Mouse (Mus musculus) embryonic facial prominence, embryonic 12.5 days (tissue): ENCODE measurements around the gene Gaa. TPM values are rescaled to one million over a fixed set of nuclear protein-coding genes. Genes with fewer than 3 reads are reported as not detected.

Source experiments
- ATAC-seq: fragments of 200-750 bp; cut with Nextera tagmentation; 2 replicates; pipeline ENCODE4 v1.8.0; 2017; ENCODE audit not compliant: insufficient number of reproducible peaks, insufficient read depth, low FRiP score, low TSS enrichment
- H3K27ac ChIP-seq: fragments of 300-500 bp; sonication (generic); 2 replicates; pipeline ENCODE4 v1.5.1; 2016; ENCODE audit warnings: mild to moderate bottlenecking
- H3K27me3 ChIP-seq: fragments of 300-500 bp; sonication (generic); 2 replicates; pipeline ENCODE4 v1.6.1; 2016; ENCODE audit warnings: mild to moderate bottlenecking, moderate library complexity
- H3K36me3 ChIP-seq: fragments of 300-500 bp; sonication (generic); 2 replicates; pipeline ENCODE4 v1.6.1; 2016; ENCODE audit warnings: mild to moderate bottlenecking
- H3K4me1 ChIP-seq: fragments of 300-500 bp; sonication (generic); 2 replicates; pipeline ENCODE4 v1.6.1; 2016
- H3K4me2 ChIP-seq: fragments of 300-500 bp; sonication (generic); replicated peaks from 2 replicates; pipeline ENCODE4 v1.6.1; 2016; ENCODE audit warnings: mild to moderate bottlenecking, moderate library complexity
- H3K4me3 ChIP-seq: fragments of 300-500 bp; sonication (generic); 2 replicates; pipeline ENCODE4 v1.5.1; 2016; ENCODE audit warnings: mild to moderate bottlenecking
- H3K9ac ChIP-seq: fragments of 300-500 bp; sonication (generic); 2 replicates; pipeline ENCODE4 v1.6.1; 2016; ENCODE audit warnings: mild to moderate bottlenecking, moderate library complexity
- H3K9me3 ChIP-seq: fragments of 300-500 bp; sonication (generic); 2 replicates; pipeline ENCODE4 v1.6.1; 2016; ENCODE audit warnings: mild to moderate bottlenecking, moderate library complexity
- WGBS: fragments of 180-500 bp; shearing (Covaris S2); methylation state at CpG from one replicate; pipeline ENCODE4 v1.1.7; 2016; 5-methylcytosine and 5-hydroxymethylcytosine counted together
- polyA plus RNA-seq: library from polyadenylated mRNA; unstranded; fragments of >200 nt; fragmentation: Nextera tagmentation; extraction: Ambion mirVana; gene quantifications from 2 replicates; pipeline ENCODE4 v1.2.1, GENCODE M21; 2016

Gene Gaa
- polyA plus RNA-seq, 1 experiment from 2014 or later = 54.1 TPM

GRCm38 (mm10) chr11:119307916-119308315 lies 40.2 kb downstream of the Gaa start:
- Histone ChIP-seq H3K27me3 (peaks cover 6% of the 10 kb centered on the region), H3K36me3 (no peaks in the 10 kb centered on the region), H3K9me3 (no peaks in the 10 kb centered on the region), H3K4me3 (no peak overlapping the region), H3K4me2 (no peak overlapping the region), H3K4me1 (peaks cover 4% of the 10 kb centered on the region; the same call in 1 of the 2 replicates), H3K9ac (no peak overlapping the region), H3K27ac (no peak overlapping the region)
- 24% methylated on average over 11 of the region's 11 CpGs for WGBS
- ATAC-seq = no peak

- no peak overlapping the region for H3K4me2 ChIP-seq
- peaks cover 6% of the 10 kb centered on the region for H3K27me3 ChIP-seq
- no peak overlapping the region for H3K9ac ChIP-seq
- WGBS = 17% methylated on average over 10 of the region's 10 CpGs
- H3K36me3 ChIP-seq = no peaks in the 10 kb centered on the region
- H3K4me1 ChIP-seq = peaks cover 4% of the 10 kb centered on the region; the same call in 1 of the 2 replicates
- no peak for ATAC-seq
- H3K9me3 ChIP-seq = no peaks in the 10 kb centered on the region
- no peak overlapping the region for H3K27ac ChIP-seq
- H3K4me3 ChIP-seq = no peak overlapping the region
These were observed 42.9 kb downstream of the Gaa start for GRCm38 (mm10) chr11:119310621-119311020.

- H3K9ac ChIP-seq = no peak overlapping the region
- H3K4me2 ChIP-seq = no peak overlapping the region
- H3K9me3 ChIP-seq = no peaks in the 10 kb centered on the region
- 79% methylated on average over 17 of the region's 17 CpGs for WGBS
- H3K4me1 ChIP-seq = no peaks in the 10 kb centered on the region
- H3K36me3 ChIP-seq = no peaks in the 10 kb centered on the region
- no peak overlapping the region for H3K4me3 ChIP-seq
- no peak overlapping the region for H3K27ac ChIP-seq
- H3K27me3 ChIP-seq = peaks cover 6% of the 10 kb centered on the region
- ATAC-seq = no peak
These were observed 46.7 kb downstream of the Gaa start for GRCm38 (mm10) chr11:119314252-119314936.

GRCm38 (mm10) chr11:119316720-119317119 lies 49.0 kb downstream of the Gaa start:
- ATAC-seq = no peak
- Histone ChIP-seq H3K9me3 (no peaks in the 10 kb centered on the region), H3K27ac (no peak overlapping the region), H3K9ac (no peak overlapping the region), H3K4me1 (no peaks in the 10 kb centered on the region), H3K36me3 (no peaks in the 10 kb centered on the region), H3K27me3 (peaks cover under 1% of the 10 kb centered on the region; the same call in 1 of the 2 replicates), H3K4me2 (no peak overlapping the region), H3K4me3 (no peak overlapping the region)
- 89% methylated on average over 4 of the region's 4 CpGs for WGBS

- Histone ChIP-seq H3K27me3 (0 out of 2 replicates have a peak, but pooled peaks cover 3% of the 10 kb centered on the region), H3K9ac (no peak overlapping the region), H3K9me3 (no peaks in the 10 kb centered on the region), H3K4me1 (no peaks in the 10 kb centered on the region), H3K4me2 (no peak overlapping the region), H3K36me3 (no peaks in the 10 kb centered on the region), H3K4me3 (no peak overlapping the region), H3K27ac (no peak overlapping the region)
- no peak for ATAC-seq
- WGBS = 79% methylated on average over 13 of the region's 13 CpGs
These were observed 54.8 kb downstream of the Gaa start for GRCm38 (mm10) chr11:119322521-119322920.

- Histone ChIP-seq H3K36me3 (no peaks in the 10 kb centered on the region), H3K9ac (no peak overlapping the region), H3K4me1 (no peaks in the 10 kb centered on the region), H3K4me2 (no peak overlapping the region), H3K4me3 (no peak overlapping the region), H3K27me3 (0 out of 2 replicates have a peak, but pooled peaks cover 3% of the 10 kb centered on the region), H3K9me3 (no peaks in the 10 kb centered on the region), H3K27ac (no peak overlapping the region)
- no peak for ATAC-seq
- WGBS = 82% methylated on average over 1 of the region's 1 CpGs
These were observed 57.4 kb downstream of the Gaa start for GRCm38 (mm10) chr11:119325068-119325467.

- Histone ChIP-seq H3K4me1 (no peaks in the 10 kb centered on the region), H3K9me3 (no peaks in the 10 kb centered on the region), H3K27ac (no peak overlapping the region), H3K4me2 (no peak overlapping the region), H3K36me3 (no peaks in the 10 kb centered on the region), H3K27me3 (peaks cover 3% of the 10 kb centered on the region; the same call in 1 of the 2 replicates), H3K4me3 (no peak overlapping the region), H3K9ac (no peak overlapping the region)
- ATAC-seq = no peak
- 49% methylated on average over 4 of the region's 4 CpGs for WGBS
These were observed 62.9 kb downstream of the Gaa start for GRCm38 (mm10) chr11:119330592-119330991.

- Histone ChIP-seq H3K4me1 (no peaks in the 10 kb centered on the region), H3K27me3 (peaks cover 3% of the 10 kb centered on the region; the same call in 1 of the 2 replicates)
- 35% methylated on average over 3 of the region's 3 CpGs for WGBS
These were observed 64.3 kb downstream of the Gaa start for GRCm38 (mm10) chr11:119331970-119332369.

More at GRCm38 (mm10) chr11:119331970-119332369, 64.3 kb downstream of the Gaa start:
- no peak for ATAC-seq
- Histone ChIP-seq H3K27ac (no peak overlapping the region), H3K4me2 (no peak overlapping the region), H3K36me3 (no peaks in the 10 kb centered on the region), H3K4me3 (no peak overlapping the region), H3K9ac (no peak overlapping the region), H3K9me3 (no peaks in the 10 kb centered on the region)

Other genes starting within 250 kb of the Gaa start
- gene Cbx2, start 244.9 kb upstream of the Gaa start, polyA plus RNA-seq = 103 and 105 TPM in 2 replicates
- 9.4 and 10.8 TPM in 2 replicates for gene Cbx8, start 226.9 kb upstream of the Gaa start, polyA plus RNA-seq
- 11.7 and 12.3 TPM in 2 replicates for gene Cbx4, start 181.7 kb upstream of the Gaa start, polyA plus RNA-seq
- 20.3 and 20.9 TPM in 2 replicates for gene Tbc1d16, start 39.4 kb upstream of the Gaa start, polyA plus RNA-seq
- 10.5 and 11.6 TPM in 2 replicates for gene Ccdc40, start 39.3 kb upstream of the Gaa start, polyA plus RNA-seq
- gene Eif4a3, start 32.2 kb downstream of the Gaa start, polyA plus RNA-seq = 343 and 361 TPM in 2 replicates
- gene Card14, start 39.9 kb downstream of the Gaa start, polyA plus RNA-seq = 0.28 and 0.52 TPM in 2 replicates
- 5.9 and 6.2 TPM in 2 replicates for gene Sgsh, start 87.6 kb downstream of the Gaa start, polyA plus RNA-seq
- 10.0 and 12.3 TPM in 2 replicates for gene Slc26a11, start 87.7 kb downstream of the Gaa start, polyA plus RNA-seq
- gene Rnf213, start 125.2 kb downstream of the Gaa start, polyA plus RNA-seq = 1.6 and 1.7 TPM in 2 replicates
- gene Endov, start 223.5 kb downstream of the Gaa start, polyA plus RNA-seq = 19.1 and 22.4 TPM in 2 replicates